Mouse (Mus musculus) adrenal gland, postnatal 25 days (tissue): ENCODE measurements around the gene Ube2g1. TPM values are rescaled to one million over a fixed set of nuclear protein-coding genes. Genes with fewer than 3 reads are reported as not detected.

Experiments
- DNase-seq: peaks from one replicate; pipeline ENCODE4 v3.0.0; 2021; ENCODE audit warnings: mixed read lengths
- long read RNA-seq: library from polyadenylated mRNA; stranded (forward); transcript quantifications from one replicate; pipeline ENCODE4 v2.0.0, GENCODE M21; 2021
- total RNA-seq: library from RNA; stranded (reverse); gene quantifications from 2 replicates; pipeline ENCODE4 v1.2.3, GENCODE M21; 2021

Ube2g1 gene
- total RNA-seq: 47.8 and 49.2 TPM in 2 replicates
- long read RNA-seq, transcript Ube2g1-201 (6 exons, 3,815 nt): major isoform, 57 of 77 reads
- long read RNA-seq, partial matches to known transcripts: 0 of 77 reads
- long read RNA-seq, other reads (novel, unspliced or antisense): 19 of 77 reads

GRCm38 (mm10) chr11:72606694-72607407, at the start of gene Ube2g1:
Ube2g1 (plus strand) TSS chr11:72607283.
- DNase-seq: peak; percentile 99

- DNase-seq: no peak
These were observed 48.9 kb upstream of the Ube2g1 start for GRCm38 (mm10) chr11:72558155-72558554.

GRCm38 (mm10) chr11:72560661-72561060, 46.4 kb upstream of the Ube2g1 start:
- DNase-seq: no peak

GRCm38 (mm10) chr11:72564232-72564807, 42.8 kb upstream of the Ube2g1 start:
- DNase-seq: no peak

DNA sequence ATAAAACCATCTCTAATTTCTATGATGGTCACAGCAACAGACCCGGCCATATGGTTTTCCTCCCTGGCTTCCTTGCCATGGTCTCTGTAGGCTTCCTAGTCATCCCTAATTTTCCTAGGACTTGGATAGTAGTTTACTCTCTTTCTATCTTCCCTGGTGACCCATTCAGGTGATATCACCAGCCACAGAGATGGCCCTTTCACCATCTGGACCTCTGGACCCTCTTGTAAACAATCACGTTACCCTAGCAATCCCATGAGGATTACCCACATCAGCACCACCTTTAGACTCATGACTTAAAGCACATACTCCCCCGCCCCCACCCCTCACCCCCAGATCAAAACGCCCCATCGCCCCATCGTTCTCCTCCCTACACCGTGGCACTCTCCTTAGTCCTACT, 40.8 kb upstream of the Ube2g1 start:
- DNase-seq: no peak

- DNase-seq: no peak
These were observed 40.2 kb upstream of the Ube2g1 start for GRCm38 (mm10) chr11:72566816-72567338.

GRCm38 (mm10) chr11:72569051-72569450, 38.0 kb upstream of the Ube2g1 start:
- DNase-seq: no peak

DNA sequence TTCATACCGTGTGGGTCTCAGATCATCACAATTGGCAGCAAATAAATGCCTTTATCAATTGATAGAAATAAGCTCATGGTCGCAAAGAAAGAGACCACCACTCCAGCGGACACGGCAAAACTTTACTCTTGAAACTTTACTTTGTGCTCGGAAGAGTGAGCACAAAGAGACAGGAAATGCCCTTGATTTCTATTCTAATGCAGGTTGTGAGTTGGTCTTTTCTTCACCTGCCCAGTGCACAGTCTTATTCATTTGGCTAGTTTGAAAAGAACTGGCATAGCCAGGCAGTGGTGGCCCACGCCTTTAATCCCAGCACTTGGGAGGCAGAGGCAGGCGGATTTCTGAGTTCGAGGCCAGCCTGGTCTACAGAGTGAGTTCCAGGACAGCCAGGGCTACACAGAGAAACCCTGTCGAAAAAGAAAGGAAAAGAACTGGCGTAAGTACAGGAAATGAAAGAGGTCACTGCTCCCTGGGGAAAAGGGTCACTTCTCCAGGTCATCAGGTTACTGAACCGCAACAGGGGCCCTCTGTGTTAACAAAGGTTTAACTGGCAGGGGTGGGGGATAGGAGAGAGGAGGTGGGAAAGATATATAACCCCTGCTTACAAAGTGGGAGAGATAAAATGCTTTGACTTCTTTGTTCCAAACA, 37.3 kb upstream of the Ube2g1 start:
- DNase-seq: no peak

DNA sequence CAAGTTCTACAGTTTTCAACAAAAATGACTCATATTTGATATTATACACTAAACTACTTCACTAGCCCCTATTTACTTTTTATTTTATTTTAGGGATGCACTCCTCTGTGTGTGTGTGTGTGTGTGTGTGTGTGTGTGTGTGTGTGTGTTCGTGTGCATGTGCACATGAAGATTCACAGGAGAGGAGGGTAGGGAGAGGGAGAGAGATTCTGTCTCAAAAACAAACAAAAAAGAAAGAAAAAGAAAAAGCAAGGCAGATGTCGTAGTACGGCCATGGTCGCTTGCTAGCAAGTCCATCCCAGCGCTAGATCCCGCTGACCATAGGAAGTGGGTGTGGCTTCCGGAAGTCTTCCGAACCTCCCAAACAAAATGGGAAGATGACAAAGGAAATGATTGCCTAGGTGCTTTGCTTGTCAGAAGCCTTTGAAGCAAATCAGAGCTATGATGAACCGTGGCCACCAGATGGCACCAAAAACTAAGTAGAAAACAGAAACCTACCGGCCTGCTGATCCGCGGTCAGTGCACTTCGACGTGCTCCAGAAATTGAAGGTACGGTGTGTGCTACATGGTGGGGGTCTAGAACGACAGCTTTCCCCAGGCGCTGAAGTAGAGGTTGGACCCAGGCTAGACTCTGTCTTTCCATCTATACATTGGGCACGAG, 36.6 kb upstream of the Ube2g1 start:
- peak; percentile 75 for DNase-seq

DNA sequence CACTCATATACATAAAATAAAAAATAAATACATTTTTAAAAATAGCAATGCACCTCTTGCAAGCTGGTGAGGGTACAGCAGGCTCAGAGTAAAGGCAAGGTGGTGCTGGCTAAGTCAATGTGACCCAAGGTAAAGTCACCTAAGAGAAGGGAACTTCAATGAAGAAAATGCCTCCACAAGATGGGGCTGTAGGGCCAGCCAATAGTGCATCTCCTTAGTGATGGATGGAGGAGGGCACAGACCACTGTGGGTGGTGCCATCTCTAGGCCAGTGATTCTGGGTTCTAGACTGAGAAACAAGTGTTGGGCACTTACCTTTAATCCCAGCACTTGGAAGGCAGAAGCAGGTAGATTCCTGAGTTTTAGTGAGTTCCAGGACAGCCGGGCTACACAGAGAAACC, 33.3 kb upstream of the Ube2g1 start:
- DNase-seq: peak; percentile 21

DNA sequence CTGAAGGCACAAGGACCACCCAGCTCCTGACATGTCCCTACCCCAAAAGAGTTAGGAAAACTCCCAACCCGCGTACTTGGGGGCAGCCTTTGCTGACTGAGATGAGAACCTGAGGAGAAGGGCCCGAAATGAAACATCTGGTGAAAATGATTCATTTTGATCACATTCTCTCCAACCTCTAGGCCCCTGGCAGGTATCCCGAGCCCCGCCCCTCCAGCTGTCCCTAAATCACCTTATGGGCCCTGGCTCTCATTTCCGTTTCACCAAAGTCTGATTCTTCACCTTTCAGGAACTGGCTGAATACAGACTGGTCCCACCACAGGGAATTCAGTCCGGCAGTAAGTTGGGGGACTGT, 31.0 kb upstream of the Ube2g1 start:
- no peak for DNase-seq

DNA sequence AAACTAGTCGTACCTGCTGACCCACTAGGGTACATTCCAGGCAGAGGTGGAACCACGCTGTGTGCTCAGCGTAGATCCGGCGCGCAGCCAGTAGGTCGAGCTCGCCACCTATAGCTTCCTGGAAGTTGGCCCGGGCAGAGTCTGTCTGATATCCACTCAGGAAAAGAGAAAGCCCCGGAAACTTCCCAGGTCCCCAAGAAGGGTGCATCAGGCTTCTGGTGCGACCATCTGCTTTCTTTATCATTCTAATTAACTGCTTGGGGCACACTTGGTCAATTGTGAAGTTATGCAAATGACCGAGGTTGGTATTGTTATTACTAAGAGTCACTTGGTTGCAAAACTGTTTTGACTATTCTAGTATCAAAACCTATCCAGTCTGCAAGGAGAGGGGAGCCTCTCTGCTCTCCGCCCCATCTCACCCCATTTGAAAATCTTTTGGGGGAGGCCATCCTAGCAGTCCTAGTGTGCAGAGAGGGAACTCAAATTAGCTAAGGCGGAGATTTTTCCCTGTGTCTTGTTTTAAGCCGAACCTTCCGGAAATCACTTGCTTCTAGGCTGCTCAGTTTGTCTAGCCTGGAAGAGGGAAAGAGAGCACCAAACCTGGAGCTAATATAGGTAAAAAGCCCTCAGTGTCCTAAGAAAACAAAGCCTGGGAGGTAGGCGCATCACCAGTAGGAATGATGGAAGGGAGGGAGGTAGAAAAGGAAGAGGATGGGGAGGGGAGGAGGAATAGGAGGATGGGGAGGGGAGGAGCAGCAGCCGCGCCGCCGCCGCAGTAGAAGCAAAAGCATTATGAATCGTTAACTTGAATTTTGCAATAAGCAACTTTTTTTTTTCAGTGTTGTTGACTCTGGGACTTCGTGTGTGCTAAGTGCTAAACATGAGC, 30.4 kb upstream of the Ube2g1 start:
- peak; percentile 19 for DNase-seq

GRCm38 (mm10) chr11:72578471-72578870, 28.6 kb upstream of the Ube2g1 start:
- no peak for DNase-seq

- DNase-seq: no peak
These were observed 25.3 kb upstream of the Ube2g1 start for GRCm38 (mm10) chr11:72581609-72582447.

GRCm38 (mm10) chr11:72582448-72582705, 24.7 kb upstream of the Ube2g1 start:
- DNase-seq: no peak

DNA sequence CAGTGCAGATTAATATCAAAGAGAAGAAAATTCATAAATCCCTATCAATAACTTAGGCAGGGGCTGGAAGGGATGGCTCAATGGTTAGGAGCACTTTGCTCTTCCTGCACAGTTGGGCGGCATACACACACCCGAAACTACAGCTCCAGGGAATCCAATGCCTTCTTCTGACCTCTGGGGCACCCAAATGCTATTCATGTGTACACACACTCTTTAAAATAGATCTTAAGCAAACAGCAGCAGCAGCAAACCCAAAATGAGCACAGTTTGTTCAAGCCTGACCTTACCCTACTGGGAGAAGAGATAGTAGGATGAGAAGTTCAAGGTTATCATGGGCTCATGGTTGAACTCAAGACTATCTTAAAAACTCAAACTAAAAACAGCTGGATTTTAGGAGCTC, 24.0 kb upstream of the Ube2g1 start:
- DNase-seq: no peak

- DNase-seq: no peak
These were observed 20.5 kb upstream of the Ube2g1 start for GRCm38 (mm10) chr11:72586570-72586969.

- no peak for DNase-seq
These were observed 19.4 kb upstream of the Ube2g1 start for GRCm38 (mm10) chr11:72587537-72588233.

GRCm38 (mm10) chr11:72595010-72595737, 11.9 kb upstream of the Ube2g1 start:
- DNase-seq: no peak

GRCm38 (mm10) chr11:72597780-72598179, 9.3 kb upstream of the Ube2g1 start:
- DNase-seq: no peak
